Mouse (Mus musculus) MEL (cell line): ENCODE data around the gene Kif19a. TPM values are rescaled to one million over a fixed set of nuclear protein-coding genes. Genes with fewer than 3 reads are reported as not detected.

Source experiments
- DNase-seq: peaks from one replicate; pipeline ENCODE4 v3.0.0; 2011; ENCODE audit warnings: low read depth, low spot score
- H3K27ac ChIP-seq: 2 replicates; pipeline ENCODE4 v1.5.1; 2012; ENCODE audit warnings: low read depth, mild to moderate bottlenecking, control low read depth, low read length, moderate library complexity; ENCODE audit not compliant: control insufficient read depth
- H3K27me3 ChIP-seq, 2 experiments: fragments of 150-350 bp in 1 of 2; sonication (generic) in 1 of 2; 2 replicates each; pipeline ENCODE4 v1.6.1; 2012; ENCODE audit warnings: low read length in 2 of 2, mild to moderate bottlenecking in 2 of 2, improper control_type of control experiment in 1 of 2, moderate library complexity in 1 of 2; ENCODE audit not compliant: insufficient read depth in 2 of 2, control insufficient read depth in 1 of 2
- H3K36me3 ChIP-seq, 2 experiments: 2 replicates each; pipeline ENCODE4 v1.6.1; 2012 to 2014; ENCODE audit warnings: low read length in 2 of 2, improper control_type of control experiment in 1 of 2, inconsistent platforms in 1 of 2, mild to moderate bottlenecking in 1 of 2; ENCODE audit not compliant: insufficient read depth in 2 of 2, control insufficient read depth in 1 of 2
- H3K4me1 ChIP-seq, 2 experiments: fragments of 150-350 bp in 1 of 2; sonication (generic) in 1 of 2; 2 replicates each; pipeline ENCODE4 v1.6.1; 2012; ENCODE audit warnings: low read length in 2 of 2, improper control_type of control experiment in 1 of 2, mild to moderate bottlenecking in 1 of 2; ENCODE audit not compliant: insufficient read depth in 2 of 2, control insufficient read depth in 1 of 2
- H3K4me3 ChIP-seq, 2 experiments: fragments of 150-350 bp in 1 of 2; sonication (generic) in 1 of 2; 2 replicates each; pipeline ENCODE4 v1.5.1; 2012; ENCODE audit warnings: low read depth in 2 of 2, low read length in 2 of 2, mild to moderate bottlenecking in 2 of 2, moderate library complexity in 2 of 2, control low read depth in 1 of 2, improper control_type of control experiment in 1 of 2; ENCODE audit not compliant: control insufficient read depth in 1 of 2, insufficient read depth in 1 of 2
- H3K79me2 ChIP-seq: 2 replicates; pipeline ENCODE4 v1.6.1; 2012; ENCODE audit warnings: mild to moderate bottlenecking, low read length, moderate library complexity; ENCODE audit not compliant: control insufficient read depth, poor library complexity, insufficient read depth
- H3K9ac ChIP-seq: 2 replicates; pipeline ENCODE4 v1.6.1; 2012; ENCODE audit warnings: low read depth, mild to moderate bottlenecking, control low read depth, low read length, moderate library complexity; ENCODE audit not compliant: control insufficient read depth, poor library complexity, severe bottlenecking
- H3K9me3 ChIP-seq: fragments of 150-350 bp; sonication (generic); replicated peaks from 2 replicates; pipeline ENCODE4 v1.6.1; 2012; ENCODE audit warnings: mild to moderate bottlenecking, low read length, improper control_type of control experiment, moderate library complexity; ENCODE audit not compliant: insufficient read depth
- BHLHE40 ChIP-seq: IDR thresholded peaks from 2 replicates; pipeline ENCODE4 v1.6.1; 2012; ENCODE audit warnings: low read depth, mild to moderate bottlenecking, inconsistent platforms, low read length, improper control_type of control experiment, borderline replicate concordance
- CHD2 ChIP-seq: IDR thresholded peaks from 2 replicates; pipeline ENCODE4 v1.6.1; 2011; ENCODE audit warnings: low read length, improper control_type of control experiment
- E2F4 ChIP-seq: IDR thresholded peaks from 2 replicates; pipeline ENCODE4 v1.6.1; 2011; ENCODE audit warnings: low read depth, low read length, improper control_type of control experiment, borderline replicate concordance
- ELF1 ChIP-seq: IDR thresholded peaks from 2 replicates; pipeline ENCODE4 v1.6.1; 2014; ENCODE audit warnings: low read depth, mild to moderate bottlenecking, inconsistent platforms, low read length, improper control_type of control experiment, moderate library complexity
- EP300 ChIP-seq, 2 experiments: IDR thresholded peaks; 2 replicates each; pipeline ENCODE4 v1.6.1; 2011; ENCODE audit warnings: improper control_type of control experiment in 2 of 2, low read length in 2 of 2, low read depth in 1 of 2, mild to moderate bottlenecking in 1 of 2
- GABPA ChIP-seq: IDR thresholded peaks from 2 replicates; pipeline ENCODE4 v1.6.1; 2012; ENCODE audit warnings: low read depth, mild to moderate bottlenecking, inconsistent platforms, low read length, improper control_type of control experiment, moderate library complexity
- GATA1 ChIP-seq: IDR thresholded peaks from 2 replicates; pipeline ENCODE4 v1.6.1; 2011; ENCODE audit warnings: low read depth, low read length, improper control_type of control experiment
- JUND ChIP-seq: IDR thresholded peaks from 2 replicates; pipeline ENCODE4 v1.6.1; 2011; ENCODE audit warnings: low read depth, mild to moderate bottlenecking, improper control_type of control experiment, low read length
- KAT2A ChIP-seq: conservative IDR thresholded peaks from 2 replicates; pipeline ENCODE4 v1.6.1; 2012; ENCODE audit warnings: low read depth, low read length, improper control_type of control experiment, inconsistent platforms
- MEF2A ChIP-seq: IDR thresholded peaks from 2 replicates; pipeline ENCODE4 v1.6.1; 2014; ENCODE audit warnings: low read depth, mild to moderate bottlenecking, inconsistent platforms, low read length, improper control_type of control experiment; ENCODE audit not compliant: poor library complexity, insufficient replicate concordance, severe bottlenecking; ENCODE audit errors: extremely low read depth
- MXI1 ChIP-seq: IDR thresholded peaks from 2 replicates; pipeline ENCODE4 v1.6.1; 2011; ENCODE audit warnings: mild to moderate bottlenecking, low read depth, low read length, improper control_type of control experiment
- MYC ChIP-seq: IDR thresholded peaks from 2 replicates; pipeline ENCODE4 v1.6.1; 2011; ENCODE audit warnings: low read depth, mild to moderate bottlenecking, low read length, improper control_type of control experiment, moderate library complexity
- NELFE ChIP-seq: IDR thresholded peaks from 2 replicates; pipeline ENCODE4 v1.6.1; 2011; ENCODE audit warnings: low read depth, low read length, improper control_type of control experiment
- NRF1 ChIP-seq: IDR thresholded peaks from 2 replicates; pipeline ENCODE4 v1.6.1; 2014; ENCODE audit warnings: low read depth, mild to moderate bottlenecking, inconsistent platforms, low read length, improper control_type of control experiment, moderate library complexity; ENCODE audit not compliant: poor library complexity, insufficient read depth, severe bottlenecking
- POLR2A ChIP-seq, 2 experiments: IDR thresholded peaks; 2 replicates each; pipeline ENCODE4 v1.6.1; 2011 to 2012; ENCODE audit warnings: low read length in 2 of 2, mild to moderate bottlenecking in 2 of 2, control low read depth in 1 of 2, improper control_type of control experiment in 1 of 2, low read depth in 1 of 2, moderate library complexity in 1 of 2; ENCODE audit not compliant: control insufficient read depth in 1 of 2, insufficient read depth in 1 of 2, poor library complexity in 1 of 2
- POLR2AphosphoS2 ChIP-seq: IDR thresholded peaks from 2 replicates; pipeline ENCODE4 v1.6.1; 2011; ENCODE audit warnings: low read length, improper control_type of control experiment
- RCOR1 ChIP-seq: IDR thresholded peaks from 2 replicates; pipeline ENCODE4 v1.6.1; 2012; ENCODE audit warnings: low read depth, mild to moderate bottlenecking, inconsistent platforms, low read length, improper control_type of control experiment
- SMC3 ChIP-seq: IDR thresholded peaks from 2 replicates; pipeline ENCODE4 v1.6.1; 2011; ENCODE audit warnings: low read depth, low read length, improper control_type of control experiment
- TAL1 ChIP-seq: IDR thresholded peaks from 2 replicates; pipeline ENCODE4 v1.6.1; 2012; ENCODE audit warnings: mild to moderate bottlenecking, inconsistent platforms, low read length, moderate library complexity, mixed read lengths
- TBP ChIP-seq: IDR thresholded peaks from 2 replicates; pipeline ENCODE4 v1.8.0; 2011; ENCODE audit warnings: low read depth, low read length, improper control_type of control experiment
- TCF12 ChIP-seq: IDR thresholded peaks from 2 replicates; pipeline ENCODE4 v1.6.1; 2014; ENCODE audit warnings: low read depth, mild to moderate bottlenecking, inconsistent platforms, low read length, improper control_type of control experiment, moderate library complexity
- UBTF ChIP-seq: IDR thresholded peaks from 2 replicates; pipeline ENCODE4 v1.6.1; 2012; ENCODE audit warnings: low read depth, mild to moderate bottlenecking, inconsistent platforms, low read length, improper control_type of control experiment, moderate library complexity, borderline replicate concordance; ENCODE audit not compliant: insufficient read depth
- USF1 ChIP-seq: IDR thresholded peaks from 2 replicates; pipeline ENCODE4 v1.6.1; 2014; ENCODE audit warnings: low read depth, mild to moderate bottlenecking, inconsistent platforms, low read length, improper control_type of control experiment, moderate library complexity
- USF2 ChIP-seq, 2 experiments: IDR thresholded peaks; 2 replicates each; pipeline ENCODE4 v1.6.1; 2011 to 2012; ENCODE audit warnings: improper control_type of control experiment in 2 of 2, low read length in 2 of 2, borderline replicate concordance in 1 of 2, inconsistent platforms in 1 of 2, low read depth in 1 of 2, mild to moderate bottlenecking in 1 of 2; ENCODE audit not compliant: insufficient read depth in 1 of 2
- ZC3H11A ChIP-seq: IDR thresholded peaks from 2 replicates; pipeline ENCODE4 v1.6.1; 2012; ENCODE audit warnings: low read depth, mild to moderate bottlenecking, inconsistent platforms, low read length, improper control_type of control experiment
- ZKSCAN1 ChIP-seq: IDR thresholded peaks from 2 replicates; pipeline ENCODE4 v1.6.1; 2012; ENCODE audit warnings: low read depth, mild to moderate bottlenecking, inconsistent platforms, low read length, improper control_type of control experiment, moderate library complexity
- ZMIZ1 ChIP-seq: IDR thresholded peaks from 2 replicates; pipeline ENCODE4 v1.6.1; 2012; ENCODE audit warnings: low read depth, mild to moderate bottlenecking, inconsistent platforms, low read length, improper control_type of control experiment, moderate library complexity
- ZNF384 ChIP-seq: IDR thresholded peaks from 2 replicates; pipeline ENCODE4 v1.6.1; 2012; ENCODE audit warnings: low read depth, mild to moderate bottlenecking, inconsistent platforms, low read length, improper control_type of control experiment
- polyA plus RNA-seq, 2 experiments: library from polyadenylated mRNA; stranded (reverse) in 1 of 2; unstranded in 1 of 2; fragments of >175 nt in 1 of 2; fragments of >200 nt in 1 of 2; gene quantifications; 2 replicates each; pipeline versions ENCODE4 v1.2.1 to v1.2.4; 2012; ENCODE audit warnings: low replicate concordance in 2 of 2, low read depth in 1 of 2; ENCODE audit not compliant: insufficient read length in 2 of 2, insufficient read depth in 1 of 2, missing spikeins in 1 of 2
- total RNA-seq: library from RNA; depleted of rRNA; stranded (reverse); fragments of 300-350 nt; gene quantifications from 2 replicates; pipeline ENCODE4 v1.2.3, GENCODE M21; 2012

The Kif19a gene
- total and polyA plus RNA-seq, 3 experiments, result not detected

DNA sequence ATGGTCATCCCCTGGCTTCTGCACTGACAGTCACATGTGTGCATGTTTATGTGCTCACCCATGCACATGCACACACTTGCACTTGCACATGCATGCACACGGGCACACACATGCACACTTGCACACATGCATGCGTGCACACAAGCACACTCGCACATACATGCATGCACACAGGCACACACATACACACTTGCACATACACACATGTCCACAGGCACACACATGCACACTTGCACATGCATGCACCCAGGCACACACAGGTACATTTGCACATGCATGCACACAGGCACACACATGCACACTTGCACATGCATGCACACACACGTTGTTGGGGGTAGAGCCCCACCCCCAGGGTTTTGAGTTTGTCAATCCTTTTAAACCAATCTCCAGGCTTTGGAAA is 51.7 kb downstream of the Kif19a start:
- H3K4me3 ChIP-seq, result no peak overlapping the region

GRCm38 (mm10) chr11:114818185-114818584 is 53.0 kb downstream of the Kif19a start:
- H3K4me3 ChIP-seq, result no peak overlapping the region
- TF ChIP-seq EP300 (IDR thresholded peaks at IDR 0.05; ENCODE audit: low read depth in 1 of 2, low read length in 2 of 2) (no peak), BHLHE40 (no peak), ZKSCAN1 (no peak), ZNF384 (no peak), TCF12 (no peak), ZMIZ1 (no peak), NELFE (no peak), ELF1 (no peak), GABPA (no peak), USF1 (no peak), SMC3 (no peak), NRF1 (no peak), RCOR1 (no peak), CHD2 (no peak), JUND (no peak), POLR2AphosphoS2 (no peak), KAT2A (no peak), MXI1 (no peak), TAL1 (no peak), GATA1 (no peak)
- no peaks in the 10 kb centered on the region for H3K9me3 ChIP-seq
- H3K36me3 ChIP-seq, result no peaks in the 10 kb centered on the region
- no peak for DNase-seq
- no peak overlapping the region for H3K27ac ChIP-seq
- H3K79me2 ChIP-seq, result no peaks in the 10 kb centered on the region
- H3K9ac ChIP-seq, result no peak overlapping the region
- no peaks in the 10 kb centered on the region for H3K4me1 ChIP-seq
- no peaks in the 10 kb centered on the region for H3K27me3 ChIP-seq

More for the DNA sequence above, 51.7 kb downstream of the Kif19a start:
- Histone ChIP-seq H3K36me3 (no peaks in the 10 kb centered on the region), H3K79me2 (no peaks in the 10 kb centered on the region), H3K9me3 (no peaks in the 10 kb centered on the region), H3K4me1 (no peaks in the 10 kb centered on the region), H3K27me3 (no peaks in the 10 kb centered on the region), H3K27ac (no peak overlapping the region), H3K9ac (no peak overlapping the region)
- TF ChIP-seq USF2 (IDR thresholded peaks at IDR 0.05; ENCODE audit: borderline replicate concordance in 1 of 2, insufficient read depth in 1 of 2, low read depth in 1 of 2, low read length in 2 of 2) (no peak), ZC3H11A (no peak), UBTF (no peak), KAT2A (no peak), TAL1 (no peak), MEF2A (no peak), TBP (no peak), MXI1 (no peak), MYC (no peak), ELF1 (no peak), E2F4 (no peak), EP300 (IDR thresholded peaks at IDR 0.05; ENCODE audit: low read depth in 1 of 2, low read length in 2 of 2) (no peak), POLR2A (IDR thresholded peaks at IDR 0.05; ENCODE audit: control insufficient read depth in 1 of 2, insufficient read depth in 1 of 2, low read depth in 1 of 2, low read length in 2 of 2, poor library complexity in 1 of 2) (no peak)
- DNase-seq, result no peak
